Mouse (Mus musculus): ENCODE data around the gene Ctnnd2.

The Ctnnd2 gene

DNA sequence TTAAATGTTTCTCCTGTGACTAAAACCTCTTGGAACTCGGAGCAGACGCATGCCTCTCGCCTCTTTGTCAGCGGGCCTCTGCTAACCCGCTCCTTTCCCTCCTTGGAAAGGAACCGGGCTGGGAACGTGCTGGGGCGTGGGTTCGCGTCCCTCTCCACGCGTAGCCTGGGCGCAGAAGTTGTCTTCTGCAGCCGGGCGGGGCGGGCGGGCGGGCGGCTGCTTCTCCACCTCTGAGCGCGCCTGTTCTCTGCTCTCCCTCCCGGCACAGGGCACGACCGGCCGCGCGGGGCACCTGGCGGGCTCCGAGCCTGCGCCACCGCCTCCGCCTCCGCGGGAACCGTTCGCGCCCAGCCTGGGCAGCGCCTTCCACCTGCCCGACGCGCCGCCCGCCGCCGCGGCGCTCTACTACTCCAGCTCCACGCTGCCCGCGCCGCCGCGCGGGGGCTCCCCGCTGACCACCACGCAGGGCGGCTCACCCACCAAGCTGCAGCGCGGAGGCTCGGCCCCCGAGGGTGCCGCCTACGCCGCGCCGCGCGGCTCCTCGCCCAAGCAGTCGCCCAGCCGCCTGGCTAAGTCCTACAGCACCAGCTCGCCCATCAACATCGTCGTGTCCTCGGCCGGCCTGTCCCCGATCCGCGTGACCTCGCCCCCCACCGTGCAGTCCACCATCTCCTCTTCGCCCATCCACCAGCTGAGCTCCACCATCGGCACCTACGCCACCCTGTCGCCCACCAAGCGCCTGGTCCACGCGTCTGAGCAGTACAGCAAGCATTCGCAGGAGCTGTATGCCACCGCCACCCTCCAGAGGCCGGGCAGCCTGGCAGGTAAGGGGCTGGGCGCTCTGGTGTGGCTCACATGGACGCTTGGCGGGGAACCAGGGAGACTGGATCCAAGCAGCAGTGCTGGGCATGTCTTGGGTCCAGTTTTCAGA lies 474.4 kb downstream of the Ctnnd2 start:
- DNase-seq (ENCODE audit: low read depth, low spot score), result peak; percentile 9

DNA sequence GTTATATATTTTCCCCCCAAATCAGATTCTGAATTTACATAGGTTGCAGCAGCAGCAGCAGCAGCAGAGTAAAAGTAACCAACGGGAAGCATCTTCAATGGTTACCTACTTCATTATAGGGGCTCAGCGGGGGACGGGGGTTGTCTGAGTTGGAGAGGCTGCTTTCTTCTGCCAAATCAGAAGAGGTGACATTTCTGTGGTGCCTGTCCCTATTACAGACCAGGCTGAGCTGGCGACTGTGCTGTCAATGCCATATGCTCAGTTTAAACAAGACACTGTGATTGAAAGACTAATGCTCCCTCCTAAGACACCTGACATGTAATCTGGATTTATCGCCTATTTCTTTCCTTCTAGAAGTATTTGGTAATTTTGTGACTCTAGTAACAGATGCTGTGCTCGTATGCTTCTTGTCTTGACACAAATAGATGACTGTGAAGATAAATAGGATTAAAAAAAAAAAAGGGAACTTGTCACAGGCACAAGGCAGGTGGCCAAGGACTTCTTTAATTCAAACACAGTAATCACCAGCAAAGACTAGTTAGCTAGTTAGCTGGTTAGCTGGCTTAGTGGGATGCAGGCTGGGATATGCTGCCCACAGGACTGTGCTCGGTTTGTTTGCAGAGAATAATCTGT lies 475.4 kb downstream of the Ctnnd2 start:
- DNase-seq (ENCODE audit: low read depth, low spot score), result no peak

GRCm38 (mm10) chr15:30649964-30650363 lies 477.6 kb downstream of the Ctnnd2 start:
- no peak for DNase-seq (ENCODE audit: low read depth, low spot score)

DNA sequence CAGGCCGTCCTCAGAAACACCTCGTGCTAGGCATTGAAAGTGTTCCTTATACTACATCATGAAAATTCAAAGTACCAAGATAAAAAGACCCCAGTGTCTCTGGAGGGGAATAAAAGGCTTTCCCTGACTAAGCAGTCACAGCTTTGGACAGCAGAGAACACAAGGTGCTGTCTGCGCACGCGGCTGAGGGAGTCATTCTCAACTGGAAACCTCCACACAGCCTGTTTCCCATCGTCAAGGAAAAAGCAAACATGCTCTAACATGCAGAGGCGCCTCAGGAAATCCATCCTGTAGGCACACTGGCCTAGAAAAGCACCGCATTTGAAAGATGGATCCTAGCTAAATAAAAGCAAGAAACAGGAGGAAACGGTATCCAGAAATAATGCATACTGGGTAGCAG lies 483.0 kb downstream of the Ctnnd2 start:
- no peak for DNase-seq (ENCODE audit: low read depth, low spot score)

DNA sequence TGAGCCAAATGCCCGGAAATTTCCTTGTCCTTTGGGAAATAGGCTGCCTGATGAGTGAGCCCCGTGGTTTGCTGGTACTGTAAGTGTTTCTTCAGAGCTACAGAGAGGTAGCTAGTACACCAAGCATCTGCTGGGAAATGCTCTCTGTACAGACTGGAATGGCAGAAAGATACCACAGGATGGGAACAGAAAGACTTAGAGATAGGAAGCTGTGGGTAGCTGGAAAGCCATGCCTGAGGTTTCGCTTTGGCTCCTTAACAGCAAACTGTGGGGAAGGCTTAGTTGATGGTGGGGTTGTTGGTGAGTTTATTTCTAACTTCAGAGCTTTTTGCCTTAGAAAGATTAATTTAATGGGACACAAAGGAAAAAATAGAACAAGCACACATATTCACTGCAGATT lies 485.2 kb downstream of the Ctnnd2 start:
- no peak for DNase-seq (ENCODE audit: low read depth, low spot score)

DNA sequence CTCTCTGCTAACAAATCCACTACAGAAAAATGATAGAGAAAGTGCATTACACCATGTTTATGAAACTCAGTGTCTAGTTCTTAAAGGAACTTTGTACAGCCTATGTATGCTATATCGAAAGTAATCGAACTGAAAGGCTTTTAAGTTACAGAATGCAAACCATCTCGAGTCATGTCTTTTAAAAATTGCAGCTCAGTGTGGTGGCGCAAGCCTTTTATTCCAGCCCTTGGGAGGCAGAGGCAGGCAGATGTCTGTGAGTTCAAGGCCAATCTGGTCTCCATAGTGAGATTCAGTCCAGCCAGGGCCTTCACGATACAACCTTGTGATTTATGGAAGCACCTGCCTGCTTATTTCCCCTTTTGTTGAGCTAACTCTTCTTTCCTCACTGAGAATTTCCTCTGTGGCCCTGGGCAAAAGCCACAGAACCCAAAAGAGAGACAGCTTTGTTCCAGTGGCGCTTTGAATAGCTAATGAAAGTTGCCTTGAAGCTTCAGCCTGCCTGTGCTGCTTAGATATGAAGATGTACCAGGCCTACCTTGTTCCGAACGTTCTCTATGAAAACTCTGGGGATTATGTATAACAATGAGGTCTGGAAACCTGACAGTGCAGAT lies 488.3 kb downstream of the Ctnnd2 start:
- no peak for DNase-seq (ENCODE audit: low read depth, low spot score)

GRCm38 (mm10) chr15:30661689-30662422 lies 489.5 kb downstream of the Ctnnd2 start:
- peak; percentile 51 for DNase-seq (ENCODE audit: low read depth, low spot score)

GRCm38 (mm10) chr15:30667819-30668587 lies 495.6 kb downstream of the Ctnnd2 start:
- DNase-seq (ENCODE audit: low read depth, low spot score), result no peak

DNA sequence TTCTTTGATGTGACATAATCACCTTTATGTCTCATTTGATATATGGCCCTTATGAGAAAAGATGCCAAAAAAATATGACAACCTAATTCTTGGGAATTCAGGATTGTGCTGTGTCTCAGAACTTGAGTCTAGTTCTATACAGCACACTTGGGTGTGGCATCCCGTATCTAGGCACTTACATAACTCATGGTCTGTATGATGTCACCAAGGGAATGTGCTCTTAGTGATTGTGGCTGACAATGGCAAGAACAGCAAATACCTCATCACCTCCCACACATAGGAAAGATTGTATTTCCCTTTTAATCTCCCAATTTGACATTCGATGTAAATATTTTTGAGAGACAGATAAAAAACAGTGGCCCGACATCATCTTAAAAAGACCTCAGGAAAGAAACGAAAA lies 509.5 kb downstream of the Ctnnd2 start:
- no peak for DNase-seq (ENCODE audit: low read depth, low spot score)

GRCm38 (mm10) chr15:30682360-30683119 lies 510.1 kb downstream of the Ctnnd2 start:
- no peak for DNase-seq (ENCODE audit: low read depth, low spot score)

DNA sequence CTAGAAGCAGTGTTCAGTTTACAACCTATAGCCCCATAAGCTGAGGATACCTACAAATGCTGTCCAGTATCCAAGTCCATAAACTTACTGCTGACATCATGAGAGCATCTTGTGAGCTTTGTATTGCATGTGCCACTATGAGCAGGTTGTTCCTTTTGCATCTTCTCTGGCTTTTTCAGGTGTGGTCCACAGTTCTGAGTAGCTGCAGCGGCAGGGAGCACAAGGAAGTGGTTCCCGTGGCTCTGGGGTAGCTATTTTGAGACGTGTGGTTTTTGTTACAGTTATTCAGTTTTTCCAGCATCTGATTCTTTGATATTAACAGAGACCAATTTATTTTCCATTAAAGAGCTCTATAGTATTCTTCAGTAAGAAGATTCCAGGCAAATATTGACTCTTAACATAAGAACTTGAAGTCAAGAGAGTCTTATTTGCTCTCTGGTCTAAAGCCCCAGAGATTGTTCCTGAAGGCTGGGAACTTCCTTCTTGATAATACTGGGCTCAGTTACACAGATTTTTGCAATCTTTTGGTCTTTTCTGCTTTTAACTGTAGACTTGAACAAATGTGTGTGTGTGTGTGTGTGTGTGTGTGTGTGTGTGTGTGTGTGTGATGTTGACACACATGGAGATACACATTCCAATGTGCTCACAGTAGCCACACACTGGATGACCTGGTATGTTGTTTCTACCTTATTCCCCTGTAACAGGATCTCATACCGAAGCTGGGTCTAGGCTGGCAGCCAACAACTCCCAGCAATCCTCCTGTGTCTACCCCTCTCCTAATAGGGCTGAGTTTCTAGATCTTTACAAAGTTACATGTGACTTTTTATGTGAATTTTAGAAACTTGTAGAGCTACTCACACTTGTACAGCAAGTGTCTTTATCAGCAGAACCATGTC lies 514.1 kb downstream of the Ctnnd2 start:
- DNase-seq (ENCODE audit: low read depth, low spot score), result no peak

- DNase-seq (ENCODE audit: low read depth, low spot score), result no peak
Measured at GRCm38 (mm10) chr15:30693754-30694205, 521.4 kb downstream of the Ctnnd2 start.

- no peak for DNase-seq (ENCODE audit: low read depth, low spot score)
Measured at GRCm38 (mm10) chr15:30694286-30694685, 521.9 kb downstream of the Ctnnd2 start.

DNA sequence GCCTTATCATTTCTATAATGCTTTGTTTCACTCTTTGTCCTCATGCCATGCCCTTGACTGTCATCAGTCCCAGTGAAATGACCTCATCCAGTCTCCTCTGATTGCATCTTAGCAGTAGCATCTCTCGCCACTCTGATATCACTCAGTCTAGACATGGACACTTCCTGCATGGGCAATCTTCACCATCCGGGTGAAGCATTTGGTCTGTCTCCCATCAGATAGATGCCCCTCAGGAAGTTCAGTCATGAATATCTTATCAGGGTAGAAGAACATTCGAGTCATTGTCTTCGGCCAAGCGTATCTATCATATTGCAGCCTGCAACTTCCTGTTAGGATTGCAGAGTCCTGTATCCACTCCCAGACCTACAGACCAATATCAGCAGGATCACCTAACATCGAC lies 523.5 kb downstream of the Ctnnd2 start:
- no peak for DNase-seq (ENCODE audit: low read depth, low spot score)

DNA sequence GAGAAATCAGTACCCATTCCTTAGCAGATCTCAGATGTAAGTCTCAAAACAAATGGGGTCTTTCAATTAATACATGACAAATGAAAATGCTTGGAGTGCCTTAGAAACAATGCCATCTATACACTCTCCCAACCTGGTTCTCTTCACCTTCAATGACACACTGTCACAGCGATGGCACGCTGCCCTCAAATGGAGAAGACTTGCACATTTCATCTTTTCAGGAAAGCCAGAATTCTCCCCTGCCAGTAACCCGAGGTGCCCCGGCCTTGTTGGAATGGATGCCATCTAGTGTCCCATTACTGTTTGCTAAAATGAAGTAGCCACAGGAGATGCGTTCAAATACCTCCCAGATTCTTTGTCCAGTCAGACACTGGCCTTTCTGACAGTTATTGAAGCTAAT lies 525.0 kb downstream of the Ctnnd2 start:
- DNase-seq (ENCODE audit: low read depth, low spot score), result no peak

DNA sequence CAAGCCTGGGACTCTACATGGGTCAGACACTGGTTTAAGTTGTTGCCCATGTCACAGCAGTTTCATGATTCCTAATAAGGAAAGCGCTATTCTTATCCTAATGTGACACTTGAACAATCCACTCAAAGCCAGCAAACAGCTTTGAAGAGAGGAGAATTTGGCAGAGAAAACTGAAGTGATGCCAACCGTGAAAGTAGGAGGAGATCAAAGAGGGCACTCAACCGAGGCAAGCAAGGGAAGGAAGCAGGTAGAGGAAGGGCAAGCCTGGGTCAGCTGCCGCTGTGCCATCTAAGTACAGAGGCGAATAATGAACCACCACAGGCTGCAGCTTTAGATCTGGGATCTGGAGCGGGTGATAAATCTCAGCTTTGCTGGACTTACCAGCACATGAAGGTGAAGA lies 528.4 kb downstream of the Ctnnd2 start:
- no peak for DNase-seq (ENCODE audit: low read depth, low spot score)

DNA sequence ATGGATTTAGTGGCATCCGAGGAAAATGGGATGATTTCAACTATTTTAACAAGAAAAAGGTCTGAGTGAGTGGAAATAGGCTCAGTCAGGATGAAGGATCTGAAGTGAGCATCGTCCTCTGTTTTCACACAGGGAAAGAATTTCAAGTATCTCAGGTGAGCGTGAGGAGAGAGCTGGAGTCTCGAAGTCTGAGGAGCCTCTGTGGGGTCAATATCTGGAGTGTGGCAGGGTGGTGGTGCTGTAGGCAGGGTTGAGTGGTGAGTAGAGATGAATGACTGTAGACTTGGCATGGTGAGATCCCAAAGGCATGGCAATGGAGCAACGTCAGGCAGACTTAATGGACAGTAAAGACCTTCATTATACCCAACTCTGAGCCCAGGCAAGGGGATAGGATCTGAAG lies 529.2 kb downstream of the Ctnnd2 start:
- DNase-seq (ENCODE audit: low read depth, low spot score), result no peak

DNA sequence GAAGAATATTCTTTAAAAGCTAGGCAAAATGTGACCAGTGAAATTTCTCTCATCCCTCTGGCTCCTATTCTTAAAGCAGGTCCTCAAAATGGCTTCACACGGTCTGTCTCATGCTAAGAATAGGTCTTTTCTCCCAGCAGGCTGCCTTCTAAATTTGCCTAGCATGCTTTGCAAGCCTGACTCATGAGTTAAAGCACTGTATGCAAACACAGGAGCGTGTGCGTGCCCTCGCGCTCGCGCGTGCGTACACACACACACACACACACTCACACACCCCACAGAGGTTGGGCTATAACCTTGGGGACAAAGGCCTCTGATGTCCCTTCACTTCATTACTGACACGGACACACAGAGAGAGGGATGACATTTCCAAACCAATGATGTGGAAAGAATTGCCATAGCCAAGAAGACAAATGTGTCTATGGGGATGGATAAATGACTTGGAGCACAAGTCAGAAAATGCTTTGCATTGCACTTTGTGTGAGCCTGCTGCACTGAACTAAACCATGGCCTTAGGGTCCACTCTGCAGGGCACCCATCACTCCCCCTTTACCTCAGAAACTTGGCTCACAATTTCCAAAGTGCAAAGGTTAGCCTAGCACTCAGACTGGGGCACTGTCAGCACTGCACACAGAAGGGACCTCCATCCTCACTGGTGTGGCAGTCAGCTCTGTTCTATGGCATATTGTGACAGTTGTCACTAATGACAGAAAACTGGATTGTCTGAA lies 536.8 kb downstream of the Ctnnd2 start:
- DNase-seq (ENCODE audit: low read depth, low spot score), result no peak

DNA sequence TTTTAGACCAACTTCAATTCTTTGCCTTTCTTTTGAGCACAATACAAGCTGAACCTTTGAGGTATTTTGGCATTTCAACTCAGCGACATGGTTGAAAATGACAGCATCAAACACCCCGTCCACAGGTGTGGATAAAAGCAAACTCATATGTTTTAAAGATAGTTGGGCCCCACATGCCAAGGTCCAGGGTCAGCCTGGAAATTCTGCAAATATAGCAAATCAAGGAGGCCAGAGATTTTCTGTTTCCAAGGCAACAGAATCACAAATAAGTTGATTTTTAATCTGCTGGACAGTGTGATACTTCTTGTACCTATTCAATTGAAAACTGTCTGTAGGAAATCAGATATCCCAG lies 537.3 kb downstream of the Ctnnd2 start:
- DNase-seq (ENCODE audit: low read depth, low spot score), result no peak

Data from CD4-positive helper T cell, adult 2 months (primary cell).